Comparison of ENCODE assay signal across 10 mouse cellular contexts in genomic region chr2:71343884-71344640, GRCm38 (mm10). TPM values are rescaled to one million over a fixed set of nuclear protein-coding genes. Genes with fewer than 3 reads are reported as not detected.
DNase-seq lines count a peak whose midpoint lies in the region; TF ChIP-seq lines count a peak whose summit lies in the region.
"Had no signal": no experiment of that assay in that cellular context is flagged by ENCODE, and none has a peak within 500 bp of the region (broad histone marks: within the 10 kb centered on the region; RNA-seq: fewer than 3 reads in every experiment).

No protein-coding gene starts in this region.

- DNase-seq in layer of hippocampus, adult 18-20 months (ENCODE audit: low spot score in 2 of 2) = peak; percentile 30 to 35
- no peak for DNase-seq in layer of hippocampus, adult 9-10 months (ENCODE audit: low spot score)
- peak; percentile 41 to 49 for DNase-seq in B cell, adult 2 months
- DNase-seq in MEL (ENCODE audit: low read depth, low spot score) = peak; percentile 44
- no peak for DNase-seq in Muller cell, postnatal 12 days (ENCODE audit: inconsistent ontology term)
- DNase-seq in urinary bladder, adult 2 months (ENCODE audit: low spot score) = no peak
- DNase-seq: adrenal gland, postnatal 25 days; cerebellum, adult 8-10 months; kidney, postnatal 36 days had no signal

- TF ChIP-seq RAD21 in MEL (IDR thresholded peaks at IDR 0.05; ENCODE audit: low read depth, low read length) = peak; percentile 29

- no peaks in the 10 kb centered on the region for H3K9me3 ChIP-seq in MEL (replicated peaks; ENCODE audit: insufficient read depth, low read length)
- peaks cover 6% of the 10 kb centered on the region; the same call in 1 of the 2 replicates for H3K9me3 ChIP-seq in megakaryocyte, embryonic 14.5 days

- H3K9ac ChIP-seq in MEL (ENCODE audit: control insufficient read depth, low read depth, low read length, poor library complexity, severe bottlenecking) = no peak overlapping the region

- no peaks in the 10 kb centered on the region for H3K79me2 ChIP-seq in MEL (ENCODE audit: control insufficient read depth, insufficient read depth, low read length, poor library complexity)

- no peak for TF ChIP-seq POLR2A in MEL (IDR thresholded peaks at IDR 0.05; ENCODE audit: control insufficient read depth in 1 of 2, insufficient read depth in 1 of 2, low read depth in 1 of 2, low read length in 2 of 2, poor library complexity in 1 of 2)

- H3K4me1 ChIP-seq in MEL (ENCODE audit: control insufficient read depth in 1 of 2, insufficient read depth in 2 of 2, low read length in 2 of 2) = peaks cover 0 to 2% of the 10 kb centered on the region in 2 experiments; a peak in 2 of 4 replicates
- H3K4me1 ChIP-seq in megakaryocyte, embryonic 14.5 days = peaks cover 6% of the 10 kb centered on the region

- no peak overlapping the region for H3K27ac ChIP-seq in MEL (ENCODE audit: control insufficient read depth, low read depth, low read length)

- no peak overlapping the region for H3K4me3 ChIP-seq in MEL (ENCODE audit: control insufficient read depth in 1 of 2, insufficient read depth in 1 of 2, low read depth in 2 of 2, low read length in 2 of 2)
- peak overlapping the region; percentile 21 for H3K4me3 ChIP-seq in megakaryocyte, embryonic 14.5 days (replicated peaks)

- TF ChIP-seq EP300 in MEL (IDR thresholded peaks at IDR 0.05; ENCODE audit: low read depth in 1 of 2, low read length in 2 of 2) = no peak

- TF ChIP-seq CTCF in MEL (IDR thresholded peaks at IDR 0.05 in 2 of 3, conservative IDR thresholded peaks at IDR 0.05 in 1 of 3; ENCODE audit: control insufficient read depth in 1 of 3, insufficient read depth in 1 of 3, low read depth in 2 of 3, low read length in 3 of 3, poor library complexity in 1 of 3, severe bottlenecking in 1 of 3) = peak; percentile 40 to 45 (median 44)

- H3K27me3 ChIP-seq in MEL (ENCODE audit: control insufficient read depth in 1 of 2, insufficient read depth in 2 of 2, low read length in 2 of 2) = no peaks in the 10 kb centered on the region
- H3K27me3 ChIP-seq in megakaryocyte, embryonic 14.5 days (replicated peaks) = no peaks in the 10 kb centered on the region

- H3K36me3 ChIP-seq in MEL (ENCODE audit: control insufficient read depth in 1 of 2, insufficient read depth in 2 of 2, low read length in 2 of 2) = peaks cover 0 to 5% of the 10 kb centered on the region in 2 experiments; a peak in 2 of 4 replicates
- peaks cover 64% of the 10 kb centered on the region for H3K36me3 ChIP-seq in megakaryocyte, embryonic 14.5 days (replicated peaks; ENCODE audit: low read length)

TF ChIP-seq in MEL, 35 proteins besides CTCF, POLR2A, EP300 and RAD21:
- TF ChIP-seq ZC3H11A (IDR thresholded peaks at IDR 0.05; ENCODE audit: low read depth, low read length) (no peak), TBP (IDR thresholded peaks at IDR 0.05; ENCODE audit: low read depth, low read length) (no peak), SMC3 (IDR thresholded peaks at IDR 0.05; ENCODE audit: low read depth, low read length) (peak; percentile 19)

RNA-seq across cellular contexts. Expression of gene Slc25a12, which starts 23.5 kb away (rescaled TPM):
- 100 to 1,000 TPM; 150 to 164 TPM for total RNA-seq in layer of hippocampus, adult 18-20 months (2021)
- total RNA-seq in MEL (2012; rRNA removed) = 63.2 and 67.4 TPM in 2 replicates
- polyA plus RNA-seq in MEL (2012; ENCODE audit: insufficient read depth in 1 of 2, insufficient read length in 2 of 2, low read depth in 1 of 2, low replicate concordance in 2 of 2, missing spikeins in 1 of 2) = 10 to 100 TPM in 1 of 2 experiments, not detected in 1; 98.6 TPM
- 4.7 and 7.9 TPM in 2 replicates for polyA plus RNA-seq in megakaryocyte, embryonic 14.5 days (2012; ENCODE audit: insufficient read depth, low replicate concordance)
- polyA plus RNA-seq in urinary bladder, adult 2 months (2012; rRNA removed) = 38.7 and 47.0 TPM in 2 replicates

RNA-seq across cellular contexts. Expression of gene Hat1, which starts 44.7 kb away (rescaled TPM):
- 10 to 100 TPM; 14.7 to 18.3 TPM for total RNA-seq in layer of hippocampus, adult 18-20 months (2021)
- 167 and 190 TPM in 2 replicates for total RNA-seq in MEL (2012; rRNA removed)
- 100 to 1,000 TPM in 1 of 2 experiments, not detected in 1; 167 TPM for polyA plus RNA-seq in MEL (2012; ENCODE audit: insufficient read depth in 1 of 2, insufficient read length in 2 of 2, low read depth in 1 of 2, low replicate concordance in 2 of 2, missing spikeins in 1 of 2)
- polyA plus RNA-seq in megakaryocyte, embryonic 14.5 days (2012; ENCODE audit: insufficient read depth, low replicate concordance) = 0.48 TPM in 1 of 2 replicates, not detected in the other
- polyA plus RNA-seq in urinary bladder, adult 2 months (2012; rRNA removed) = 23.0 and 29.0 TPM in 2 replicates

Comparison
In these comparisons a context has a peak if more than half of its experiments do, and no peak if none do; other contexts are left out.
1. DNase-seq: peak in layer of hippocampus, adult 18-20 months (2 of 2), B cell, adult 2 months (2 of 2) and MEL (single experiment); none in layer of hippocampus, adult 9-10 months (single experiment), Muller cell, postnatal 12 days (single experiment) and urinary bladder, adult 2 months (single experiment).
2. RNA of gene Hat1, which starts 44.7 kb away (polyA plus RNA-seq): 167 TPM in MEL and 23.0 to 29.0 TPM in urinary bladder, adult 2 months; 0.48 TPM in megakaryocyte, embryonic 14.5 days; every median in the first group is over 10 times any median in the second.